Mouse (Mus musculus) C2C12 (cell line): ENCODE results near the gene Mrap2.

Experiments
- CEBPB ChIP-seq: IDR thresholded peaks from one replicate; pipeline ENCODE4 v1.6.1; 2011; ENCODE audit warnings: low read depth, mild to moderate bottlenecking, control low read depth, moderate library complexity
- CTCF ChIP-seq: IDR thresholded peaks from one replicate; pipeline ENCODE4 v1.5.1; 2011; ENCODE audit not compliant: control insufficient read depth, insufficient read depth, insufficient read length
- FOSL1 ChIP-seq: IDR thresholded peaks from one replicate; pipeline ENCODE4 v1.8.0; 2011; ENCODE audit warnings: mild to moderate bottlenecking, low read length; ENCODE audit not compliant: poor library complexity, insufficient read depth, severe bottlenecking
- MAX ChIP-seq: IDR thresholded peaks from one replicate; pipeline ENCODE4 v1.6.1; 2011; ENCODE audit warnings: mild to moderate bottlenecking, control low read depth
- MYOD1 ChIP-seq: IDR thresholded peaks from one replicate; pipeline ENCODE4 v1.6.1; 2011; ENCODE audit warnings: low read depth; ENCODE audit not compliant: control insufficient read depth, insufficient read length
- MYOG ChIP-seq: IDR thresholded peaks from one replicate; pipeline ENCODE4 v1.6.1; 2011; ENCODE audit not compliant: control insufficient read depth, insufficient read length; ENCODE audit errors: extremely low read depth
- USF1 ChIP-seq: IDR thresholded peaks from one replicate; pipeline ENCODE4 v1.6.1; 2011; ENCODE audit warnings: low read depth, mild to moderate bottlenecking, control low read depth, moderate library complexity

- TF ChIP-seq CTCF (no peak), MYOD1 (no peak), MAX (no peak), USF1 (no peak), MYOG (no peak), CEBPB (no peak), FOSL1 (no peak)
These were observed 426 bp downstream of the Mrap2 start for GRCm38 (mm10) chr9:87144532-87144931.
